Mouse (Mus musculus) spleen, adult 2 months (tissue): ENCODE results near the gene Gtpbp1. TPM values are rescaled to one million over a fixed set of nuclear protein-coding genes. Genes with fewer than 3 reads are reported as not detected.

Experiments
- DNase-seq, 2 experiments: peaks; one replicate each; pipeline versions ENCODE4 v3.0.0 to v3.0.0-alpha.2; 2012 to 2021; ENCODE audit warnings: low spot score in 2 of 2, low read depth in 1 of 2
- H3K27ac ChIP-seq: fragments of 200-500 bp; 2 replicates; pipeline ENCODE4 v1.5.1; 2012; ENCODE audit warnings: low read length, inconsistent platforms; ENCODE audit not compliant: insufficient read depth
- H3K27me3 ChIP-seq: fragments of 200-500 bp; 2 replicates; pipeline ENCODE4 v1.6.1; 2012; ENCODE audit warnings: mild to moderate bottlenecking, moderate library complexity, low read length, inconsistent platforms; ENCODE audit not compliant: control insufficient read depth, insufficient read depth
- H3K36me3 ChIP-seq: fragments of 200-500 bp; 2 replicates; pipeline ENCODE4 v1.6.1; 2012; ENCODE audit warnings: mild to moderate bottlenecking, low read length, inconsistent platforms; ENCODE audit not compliant: control insufficient read depth, insufficient read depth
- H3K4me1 ChIP-seq: fragments of 200-500 bp; 2 replicates; pipeline ENCODE4 v1.6.1; 2011; ENCODE audit warnings: inconsistent platforms; ENCODE audit not compliant: control insufficient read depth, insufficient read depth, insufficient read length
- H3K4me3 ChIP-seq: fragments of 200-500 bp; 2 replicates; pipeline ENCODE4 v1.5.1; 2011; ENCODE audit warnings: mild to moderate bottlenecking, inconsistent platforms; ENCODE audit not compliant: insufficient read depth, insufficient read length; ENCODE audit errors: extremely low read depth
- CTCF ChIP-seq: fragments of 200-500 bp; IDR thresholded peaks from 2 replicates; pipeline ENCODE4 v1.5.1; 2011; ENCODE audit warnings: mild to moderate bottlenecking, inconsistent platforms; ENCODE audit not compliant: insufficient read depth, insufficient read length, insufficient replicate concordance; ENCODE audit errors: extremely low read depth
- POLR2A ChIP-seq: fragments of 200-500 bp; IDR thresholded peaks from 2 replicates; pipeline ENCODE4 v1.6.1; 2011; ENCODE audit warnings: low read depth, low read length, inconsistent platforms
- WGBS: fragments of 180-500 bp; shearing (Covaris S2); methylation state at CpG from one replicate; pipeline ENCODE4 v1.1.7; 2018; 5-methylcytosine and 5-hydroxymethylcytosine counted together
- polyA plus RNA-seq: library from polyadenylated mRNA; depleted of rRNA; stranded (reverse); fragments of >200 nt; gene quantifications from 2 replicates; pipeline ENCODE4 v1.2.3, GENCODE M21; 2012

Gtpbp1 gene
- polyA plus RNA-seq, 1 experiment, result 40.3 TPM

- H3K27ac ChIP-seq, result no peak overlapping the region
- no peak for TF ChIP-seq POLR2A
- TF ChIP-seq CTCF, result no peak
- peaks cover 17% of the 10 kb centered on the region for H3K4me1 ChIP-seq
- peak overlapping the region; percentile 95 for H3K4me3 ChIP-seq
- H3K27me3 ChIP-seq, result no peaks in the 10 kb centered on the region
- DNase-seq, result no peak
- 1% methylated on average over 23 of the region's 23 CpGs for WGBS
- peaks cover 11% of the 10 kb centered on the region for H3K36me3 ChIP-seq
Measured at GRCm38 (mm10) chr15:79742706-79743023, 52.0 kb downstream of the Gtpbp1 start.

GRCm38 (mm10) chr15:79744001-79744400 is 53.4 kb downstream of the Gtpbp1 start:
- TF ChIP-seq CTCF (no peak), POLR2A (no peak)
- WGBS, result 93% methylated on average over 11 of the region's 11 CpGs
- peaks cover 14% of the 10 kb centered on the region for H3K4me1 ChIP-seq

GRCm38 (mm10) chr15:79744742-79745141 is 54.1 kb downstream of the Gtpbp1 start:
- H3K27me3 ChIP-seq, result no peaks in the 10 kb centered on the region
- H3K4me1 ChIP-seq, result peaks cover 14% of the 10 kb centered on the region
- no peak for TF ChIP-seq POLR2A
- no peak for TF ChIP-seq CTCF
- H3K36me3 ChIP-seq, result peaks cover 2% of the 10 kb centered on the region; the same call in 1 of the 2 replicates
- DNase-seq, result no peak
- 88% methylated on average over 8 of the region's 8 CpGs for WGBS
- no peak overlapping the region for H3K27ac ChIP-seq
- H3K4me3 ChIP-seq, result no peak overlapping the region

More at GRCm38 (mm10) chr15:79744001-79744400, 53.4 kb downstream of the Gtpbp1 start:
- no peaks in the 10 kb centered on the region for H3K27me3 ChIP-seq
- H3K4me3 ChIP-seq, result no peak overlapping the region
- no peak for DNase-seq
- no peak overlapping the region for H3K27ac ChIP-seq
- peaks cover 2% of the 10 kb centered on the region for H3K36me3 ChIP-seq

GRCm38 (mm10) chr15:79745312-79745711 is 54.7 kb downstream of the Gtpbp1 start:
- Histone ChIP-seq H3K36me3 (peaks cover 2% of the 10 kb centered on the region; the same call in 1 of the 2 replicates), H3K27ac (no peak overlapping the region), H3K4me1 (peaks cover 14% of the 10 kb centered on the region), H3K27me3 (no peaks in the 10 kb centered on the region), H3K4me3 (no peak overlapping the region)
- WGBS, result 94% methylated on average over 10 of the region's 10 CpGs
- no peak for DNase-seq
- TF ChIP-seq CTCF, result no peak
- no peak for TF ChIP-seq POLR2A

- no peak for TF ChIP-seq CTCF
- no peak for TF ChIP-seq POLR2A
- H3K27me3 ChIP-seq, result no peaks in the 10 kb centered on the region
- H3K4me1 ChIP-seq, result peaks cover 9% of the 10 kb centered on the region
- no peak overlapping the region for H3K4me3 ChIP-seq
- whole genome bisulfite sequencing, result 90% methylated on average over 5 of the region's 5 CpGs
- no peak for DNase-seq
- no peak overlapping the region for H3K27ac ChIP-seq
- peaks cover 2% of the 10 kb centered on the region; the same call in 1 of the 2 replicates for H3K36me3 ChIP-seq
Measured at GRCm38 (mm10) chr15:79745883-79746282, 55.2 kb downstream of the Gtpbp1 start.

GRCm38 (mm10) chr15:79747998-79748397 is 57.4 kb downstream of the Gtpbp1 start:
- no peaks in the 10 kb centered on the region for H3K27me3 ChIP-seq
- H3K36me3 ChIP-seq, result peaks cover 2% of the 10 kb centered on the region; the same call in 1 of the 2 replicates
- DNase-seq, result no peak
- H3K4me3 ChIP-seq, result no peak overlapping the region
- no peak overlapping the region for H3K27ac ChIP-seq
- H3K4me1 ChIP-seq, result peaks cover 10% of the 10 kb centered on the region; the same call in 1 of the 2 replicates
- 95% methylated on average over 11 of the region's 11 CpGs for WGBS
- TF ChIP-seq CTCF (peak; percentile 30; the same call in 1 of the 2 replicates), POLR2A (no peak)

- DNase-seq, result peak in 1 of 2 experiments; percentile 33
- WGBS, result 38% methylated on average over 7 of the region's 7 CpGs
- TF ChIP-seq CTCF, result no peak
- no peak for TF ChIP-seq POLR2A
Measured at GRCm38 (mm10) chr15:79749162-79749561, 58.5 kb downstream of the Gtpbp1 start.

More at GRCm38 (mm10) chr15:79749162-79749561, 58.5 kb downstream of the Gtpbp1 start:
- Histone ChIP-seq H3K4me3 (no peak overlapping the region), H3K27ac (peak overlapping the region; percentile 46; the same call in 1 of the 2 replicates), H3K36me3 (peaks cover 2% of the 10 kb centered on the region; the same call in 1 of the 2 replicates), H3K4me1 (peaks cover 10% of the 10 kb centered on the region; the same call in 1 of the 2 replicates), H3K27me3 (no peaks in the 10 kb centered on the region)
